Mouse (Mus musculus): Measurements from ENCODE around the gene Ifi47. TPM values are rescaled to one million over a fixed set of nuclear protein-coding genes. Genes with fewer than 3 reads are reported as not detected.

Ifi47 gene
- total and polyA plus RNA-seq, 2 experiments from 2014 or later = 1.4 to 3.3 TPM

DNA sequence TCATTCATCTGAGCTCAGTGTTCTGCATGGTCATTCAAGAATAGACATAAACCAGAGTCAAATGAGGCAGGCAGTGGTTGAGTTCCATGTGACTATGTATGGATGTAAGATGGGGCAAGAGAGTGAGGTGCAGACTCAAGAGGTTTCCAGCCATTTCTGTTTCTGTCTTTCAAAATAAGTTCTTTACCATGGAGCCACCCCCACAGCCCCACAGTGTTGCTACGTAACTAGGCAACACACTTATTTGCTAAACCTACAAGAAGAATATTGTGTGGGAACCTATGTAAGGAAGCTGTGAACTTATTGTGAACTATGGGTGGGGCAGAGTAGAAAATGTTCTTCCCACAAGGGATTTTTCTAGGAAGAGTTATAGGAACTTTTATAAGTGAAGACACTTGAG lies 6.8 kb downstream of the Ifi47 start:
- DNase-seq (ENCODE audit: low spot score) (no peak), ATAC-seq (ENCODE audit: low FRiP score) (no peak)
- Histone ChIP-seq H3K9me3 (ENCODE audit: low read length) (no peaks in the 10 kb centered on the region), H3K27me3 (ENCODE audit: insufficient read depth, low read length) (no peaks in the 10 kb centered on the region), H3K9ac (replicated peaks; ENCODE audit: low read length, poor library complexity, severe bottlenecking) (no peak overlapping the region), H3K36me3 (ENCODE audit: insufficient read depth, low read length) (no peaks in the 10 kb centered on the region), H3K4me2 (ENCODE audit: low read depth, low read length, poor library complexity, severe bottlenecking) (no peak overlapping the region), H3K4me1 (ENCODE audit: insufficient read depth, low read length) (no peaks in the 10 kb centered on the region), H3K4me3 (ENCODE audit: low read depth, low read length) (no peak overlapping the region), H3K27ac (ENCODE audit: low read depth, low read length) (no peak overlapping the region)
- 95% methylated on average over 1 of the region's 1 CpGs for WGBS
- no peak for TF ChIP-seq CTCF (IDR thresholded peaks at IDR 0.05)

DNA sequence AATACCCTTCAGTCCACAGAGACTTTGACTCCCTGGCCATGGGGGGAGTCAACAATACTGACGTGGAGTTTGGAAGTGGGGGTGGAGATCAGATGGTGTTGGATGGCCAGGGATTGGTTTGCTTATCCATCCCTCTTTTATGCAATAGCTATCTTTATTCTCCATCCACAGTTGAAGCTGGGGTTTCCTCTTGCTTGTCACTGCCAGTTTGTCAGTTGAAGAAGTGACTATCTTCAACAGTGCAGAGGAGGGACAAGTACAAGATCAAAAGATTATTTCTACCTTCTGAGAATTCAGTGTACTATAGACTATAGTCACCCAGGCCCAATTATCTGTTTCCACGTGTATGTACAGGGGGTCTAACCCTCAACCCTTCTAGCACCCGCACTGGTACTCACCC lies 7.4 kb downstream of the Ifi47 start:
- Histone ChIP-seq H3K36me3 (ENCODE audit: insufficient read depth, low read length) (no peaks in the 10 kb centered on the region), H3K4me2 (ENCODE audit: low read depth, low read length, poor library complexity, severe bottlenecking) (no peak overlapping the region), H3K9ac (replicated peaks; ENCODE audit: low read length, poor library complexity, severe bottlenecking) (no peak overlapping the region), H3K27me3 (ENCODE audit: insufficient read depth, low read length) (no peaks in the 10 kb centered on the region), H3K27ac (ENCODE audit: low read depth, low read length) (no peak overlapping the region), H3K4me3 (ENCODE audit: low read depth, low read length) (no peak overlapping the region), H3K9me3 (ENCODE audit: low read length) (no peaks in the 10 kb centered on the region), H3K4me1 (ENCODE audit: insufficient read depth, low read length) (no peaks in the 10 kb centered on the region)
- WGBS = 83% methylated on average over 3 of the region's 3 CpGs
- no peak for TF ChIP-seq CTCF (IDR thresholded peaks at IDR 0.05)
- DNase-seq (ENCODE audit: low spot score) = no peak
- ATAC-seq (ENCODE audit: low FRiP score) = no peak

DNA sequence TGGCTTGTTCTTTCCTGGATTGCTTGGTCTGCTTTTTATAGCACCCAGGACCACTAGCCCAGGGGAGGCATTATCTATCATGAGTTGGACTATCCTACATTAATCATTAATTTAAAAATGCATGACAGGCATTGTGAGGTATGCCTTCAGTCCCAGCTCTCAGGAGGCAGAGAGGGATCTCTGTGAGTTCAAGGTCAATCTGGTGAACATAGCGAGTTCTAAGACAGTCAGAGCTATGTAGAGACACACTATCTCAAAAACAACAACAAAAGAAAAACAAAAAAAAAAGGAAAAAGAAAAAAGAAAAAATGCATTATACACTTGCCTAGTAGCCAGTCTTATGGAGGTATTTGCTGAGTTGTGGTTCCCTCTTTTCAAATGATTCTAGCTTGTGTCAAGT lies 8.0 kb downstream of the Ifi47 start:
- Histone ChIP-seq H3K4me3 (ENCODE audit: low read depth, low read length) (no peak overlapping the region), H3K9me3 (ENCODE audit: low read length) (no peaks in the 10 kb centered on the region), H3K36me3 (ENCODE audit: insufficient read depth, low read length) (no peaks in the 10 kb centered on the region), H3K4me2 (ENCODE audit: low read depth, low read length, poor library complexity, severe bottlenecking) (no peak overlapping the region), H3K27ac (ENCODE audit: low read depth, low read length) (no peak overlapping the region), H3K4me1 (ENCODE audit: insufficient read depth, low read length) (no peaks in the 10 kb centered on the region), H3K27me3 (ENCODE audit: insufficient read depth, low read length) (no peaks in the 10 kb centered on the region), H3K9ac (replicated peaks; ENCODE audit: low read length, poor library complexity, severe bottlenecking) (no peak overlapping the region)
- ATAC-seq (ENCODE audit: low FRiP score) (no peak), DNase-seq (ENCODE audit: low spot score) (no peak)
- no peak for TF ChIP-seq CTCF (IDR thresholded peaks at IDR 0.05)
- 80% methylated on average over 1 of the region's 1 CpGs for WGBS

DNA sequence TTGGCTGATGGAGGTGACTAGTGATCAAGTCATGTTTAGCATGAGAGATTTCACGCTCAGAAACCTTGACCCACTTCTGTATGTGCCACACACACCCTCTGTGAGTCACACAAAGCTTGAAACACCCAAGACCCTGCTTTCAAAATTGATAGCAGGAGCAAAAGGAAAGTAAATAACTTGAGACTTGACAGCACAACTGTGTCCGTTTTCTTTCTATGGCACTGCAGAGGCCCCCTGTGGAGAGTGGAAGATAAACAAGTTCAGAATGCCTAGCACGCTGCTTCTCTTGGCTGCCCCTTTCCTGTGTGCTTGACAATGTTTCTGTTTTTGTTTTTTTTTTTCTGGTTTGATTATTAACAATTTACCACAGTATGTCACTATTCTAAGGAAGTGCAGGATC lies 8.5 kb downstream of the Ifi47 start:
- no peaks in the 10 kb centered on the region for H3K4me1 ChIP-seq (ENCODE audit: insufficient read depth, low read length)
- H3K4me3 ChIP-seq (ENCODE audit: low read depth, low read length) = no peak overlapping the region
- no peak overlapping the region for H3K9ac ChIP-seq (replicated peaks; ENCODE audit: low read length, poor library complexity, severe bottlenecking)
- DNase-seq (ENCODE audit: low spot score) (peak; percentile 32), ATAC-seq (ENCODE audit: low FRiP score) (no peak)
- peak; percentile 13; the same call in 1 of the 2 replicates for TF ChIP-seq CTCF (IDR thresholded peaks at IDR 0.05)
- no peak overlapping the region for H3K27ac ChIP-seq (ENCODE audit: low read depth, low read length)
- 40% methylated on average over 3 of the region's 3 CpGs for WGBS
- no peaks in the 10 kb centered on the region for H3K9me3 ChIP-seq (ENCODE audit: low read length)
- H3K36me3 ChIP-seq (ENCODE audit: insufficient read depth, low read length) = no peaks in the 10 kb centered on the region
- H3K27me3 ChIP-seq (ENCODE audit: insufficient read depth, low read length) = no peaks in the 10 kb centered on the region
- no peak overlapping the region for H3K4me2 ChIP-seq (ENCODE audit: low read depth, low read length, poor library complexity, severe bottlenecking)

DNA sequence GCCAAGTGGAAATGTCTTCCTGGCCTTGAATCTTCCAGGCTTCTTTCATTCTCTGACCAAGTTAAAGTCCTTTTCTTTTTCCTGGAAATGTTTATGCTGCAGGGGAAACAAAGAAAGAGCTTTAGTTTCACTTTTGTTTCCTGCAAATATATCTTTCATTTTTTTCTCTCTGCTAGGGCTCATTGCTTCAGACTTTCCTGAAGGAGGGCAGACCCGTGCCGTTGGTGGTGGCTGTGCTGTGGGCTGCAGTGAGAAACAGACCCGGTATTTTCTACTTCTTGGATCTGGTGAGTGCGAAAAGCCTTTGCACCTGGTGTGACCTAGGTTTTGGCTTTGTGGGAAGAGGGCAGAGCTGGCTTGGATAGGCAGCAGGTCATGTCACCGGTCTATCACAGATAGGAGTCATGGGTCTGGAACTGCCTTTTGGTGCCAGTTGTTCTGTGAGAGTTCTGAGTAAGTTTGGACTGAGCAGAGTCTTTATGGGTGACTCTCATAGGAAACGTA lies 10.5 kb downstream of the Ifi47 start:
- no peak for DNase-seq (ENCODE audit: low spot score)
- 80% methylated on average over 6 of the region's 6 CpGs for WGBS
- Histone ChIP-seq H3K9me3 (ENCODE audit: low read length) (no peaks in the 10 kb centered on the region), H3K4me1 (ENCODE audit: insufficient read depth, low read length) (no peaks in the 10 kb centered on the region), H3K4me2 (ENCODE audit: low read depth, low read length, poor library complexity, severe bottlenecking) (no peak overlapping the region), H3K27me3 (ENCODE audit: insufficient read depth, low read length) (no peaks in the 10 kb centered on the region), H3K9ac (replicated peaks; ENCODE audit: low read length, poor library complexity, severe bottlenecking) (no peak overlapping the region), H3K27ac (ENCODE audit: low read depth, low read length) (no peak overlapping the region), H3K36me3 (ENCODE audit: insufficient read depth, low read length) (no peaks in the 10 kb centered on the region), H3K4me3 (ENCODE audit: low read depth, low read length) (no peak overlapping the region)
- no peak for ATAC-seq (ENCODE audit: low FRiP score)
- TF ChIP-seq CTCF (IDR thresholded peaks at IDR 0.05) = no peak

DNA sequence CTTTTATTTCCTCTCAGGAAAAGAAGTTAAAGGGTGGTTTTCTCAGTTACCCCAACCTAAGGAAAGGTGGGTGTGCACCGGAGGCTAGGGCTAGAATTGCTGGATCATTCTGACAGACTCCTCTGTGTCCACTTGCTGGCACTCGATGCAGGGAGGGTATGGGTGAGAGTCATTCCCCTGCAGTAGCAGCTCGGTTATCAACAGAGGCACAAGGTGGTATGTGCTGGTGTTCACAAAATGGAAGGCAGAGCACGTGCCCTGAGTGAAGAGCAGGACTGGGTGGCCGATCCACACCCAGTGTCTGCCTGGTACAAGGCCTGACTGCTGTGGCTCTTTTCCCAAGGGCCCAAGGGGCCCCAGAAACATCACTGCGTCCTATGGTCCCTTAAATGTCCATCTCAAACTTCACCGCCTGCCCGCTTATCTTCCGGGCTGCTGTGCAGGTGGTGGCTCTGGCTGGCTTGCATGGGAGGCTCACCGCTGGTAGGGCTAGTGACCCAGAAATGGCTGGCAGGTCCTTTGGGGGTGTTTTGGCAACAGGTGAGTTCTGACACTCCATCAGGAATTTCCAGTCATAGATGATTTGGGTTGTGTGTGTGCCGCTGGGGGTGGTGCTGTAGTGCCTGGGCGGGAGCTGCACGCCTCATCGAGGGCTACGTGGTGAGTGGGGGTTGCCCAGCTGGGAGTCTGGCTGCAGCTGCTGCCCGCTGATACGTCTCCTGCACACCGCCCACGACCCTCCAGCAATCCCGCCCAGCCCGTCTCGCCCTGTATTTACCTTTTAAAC lies 11.6 kb downstream of the Ifi47 start:
- 42% methylated on average over 22 of the region's 22 CpGs for WGBS
- Histone ChIP-seq H3K9me3 (ENCODE audit: low read length) (no peaks in the 10 kb centered on the region), H3K4me1 (ENCODE audit: insufficient read depth, low read length) (no peaks in the 10 kb centered on the region), H3K27ac (ENCODE audit: low read depth, low read length) (no peak overlapping the region), H3K27me3 (ENCODE audit: insufficient read depth, low read length) (no peaks in the 10 kb centered on the region), H3K36me3 (ENCODE audit: insufficient read depth, low read length) (no peaks in the 10 kb centered on the region), H3K4me2 (ENCODE audit: low read depth, low read length, poor library complexity, severe bottlenecking) (0 out of 2 replicates have a peak overlapping the region, but pooled peaks have one; percentile 15), H3K9ac (replicated peaks; ENCODE audit: low read length, poor library complexity, severe bottlenecking) (no peak overlapping the region), H3K4me3 (ENCODE audit: low read depth, low read length) (no peak overlapping the region)
- no peak for TF ChIP-seq CTCF (IDR thresholded peaks at IDR 0.05)
- ATAC-seq (ENCODE audit: low FRiP score) (no peak), DNase-seq (ENCODE audit: low spot score) (no peak)

Measured in midbrain, postnatal 0 days (tissue).